Mouse (Mus musculus) thymus, adult 2 months (tissue): Measurements from ENCODE around the gene Prrc2b.

Experiments used
- CTCF ChIP-seq: fragments of 200-500 bp; IDR thresholded peaks from 2 replicates; pipeline ENCODE4 v1.5.1; 2012; ENCODE audit warnings: mild to moderate bottlenecking, control low read depth, low read length, moderate library complexity, borderline replicate concordance; ENCODE audit not compliant: control insufficient read depth, poor library complexity, insufficient read depth; ENCODE audit errors: extremely low read depth
- POLR2A ChIP-seq: fragments of 200-500 bp; IDR thresholded peaks from 2 replicates; pipeline ENCODE4 v1.6.1; 2012; ENCODE audit warnings: mild to moderate bottlenecking, low read length, control low read depth, moderate library complexity; ENCODE audit not compliant: control insufficient read depth, poor library complexity, insufficient read depth; ENCODE audit errors: extremely low read depth

DNA sequence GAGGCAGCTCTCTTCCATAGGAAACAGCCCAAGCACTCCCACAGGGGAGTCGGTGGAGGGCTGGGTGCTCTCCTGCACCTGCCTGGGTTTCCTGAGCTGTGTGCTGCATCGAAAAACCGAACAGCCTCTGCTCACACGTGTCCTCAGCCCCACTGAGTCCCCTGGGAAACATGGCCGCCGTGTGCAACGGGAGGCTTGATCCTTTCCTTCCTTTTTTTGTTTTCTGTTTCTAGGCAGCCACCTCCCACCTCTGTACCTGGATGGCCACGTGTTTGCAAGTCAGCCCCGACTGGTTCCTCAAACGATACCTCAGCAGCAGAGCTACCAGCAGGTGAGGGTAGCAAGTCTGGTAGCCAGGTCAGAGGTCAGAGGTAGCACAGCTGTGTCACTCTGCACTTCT lies 71.2 kb downstream of the Prrc2b start:
- TF ChIP-seq CTCF, result no peak
- no peak for TF ChIP-seq POLR2A
